Mouse (Mus musculus): Measurements from ENCODE around the gene Olfr194. TPM values are rescaled to one million over a fixed set of nuclear protein-coding genes. Genes with fewer than 3 reads are reported as not detected.
"Not testable (repeated sequence)": the region's sequence is repeated elsewhere in the genome, so short reads cannot be mapped to it uniquely, and the experiment has no call there.

The Olfr194 gene
- not detected in 2 replicates for polyA plus RNA-seq (2016; fragmentation: Nextera tagmentation; extraction: Ambion mirVana)

DNA sequence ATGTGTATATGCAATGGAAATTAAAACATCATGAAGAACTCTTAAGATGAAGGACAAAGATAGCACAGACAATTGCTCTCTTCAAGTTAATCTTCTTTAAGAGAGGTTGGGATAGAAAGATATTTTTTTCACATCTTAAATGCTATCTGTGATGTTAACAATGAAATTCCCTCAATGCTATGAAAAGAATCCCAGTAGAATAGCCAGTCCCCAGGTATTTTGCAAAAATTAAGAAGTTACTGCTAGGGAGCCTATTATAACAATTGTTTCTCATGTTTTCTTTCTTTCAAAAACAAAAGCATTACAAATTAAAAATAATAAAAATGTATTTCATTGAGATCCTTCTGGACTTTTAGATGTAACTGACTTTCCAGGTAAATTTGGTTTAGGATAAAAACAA, at the start of gene Olfr194:
Gene Olfr194 (minus strand): TSS at position 101 of the 400 bp plus-strand sequence.
- Histone ChIP-seq H3K4me3 (no peak within 1 kb of the TSS), H3K4me1 (no peaks in the 10 kb centered on the region), H3K9me3 (replicated peaks) (no peaks in the 10 kb centered on the region), H3K27me3 (ENCODE audit: low read depth, poor library complexity, severe bottlenecking) (no peaks in the 10 kb centered on the region), H3K36me3 (no peaks in the 10 kb centered on the region), H3K27ac (no peak within 1 kb of the TSS)
- no peak for DNase-seq (ENCODE audit: low spot score)

DNA sequence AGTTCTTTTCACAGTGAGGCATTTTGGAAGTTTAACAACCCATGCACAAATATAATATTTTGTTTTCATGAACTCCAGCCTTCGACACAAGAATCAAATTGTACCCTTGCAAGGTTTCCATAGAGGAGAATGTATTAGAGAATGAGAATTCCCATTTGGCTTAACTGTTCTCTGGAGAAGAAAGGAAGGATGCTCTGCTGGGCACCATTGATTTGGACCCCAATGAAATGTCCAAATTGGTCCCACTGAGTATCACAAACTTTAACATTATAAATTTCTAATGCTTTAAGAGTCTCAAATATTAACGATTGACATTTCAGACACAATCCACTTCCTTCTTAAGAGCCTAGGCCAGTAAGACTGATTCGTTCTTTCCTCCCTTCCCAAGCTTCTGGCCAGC, 49.5 kb upstream of the Olfr194 start, which contains the start of gene Olfr196:
Gene Olfr196 (minus strand): TSS at position 101 of the 400 bp plus-strand sequence.
- DNase-seq (ENCODE audit: low spot score): no peak
- no peaks in the 10 kb centered on the region for H3K9me3 ChIP-seq (replicated peaks)
- no peaks in the 10 kb centered on the region for H3K36me3 ChIP-seq
- WGBS: 81% methylated on average over 3 of the region's 3 CpGs
- no peaks in the 10 kb centered on the region for H3K4me1 ChIP-seq
- H3K27ac ChIP-seq: no peak within 1 kb of the TSS
- H3K27me3 ChIP-seq (ENCODE audit: low read depth, poor library complexity, severe bottlenecking): no peaks in the 10 kb centered on the region
- H3K4me3 ChIP-seq: no peak within 1 kb of the TSS

- WGBS: 91% methylated on average over 2 of the region's 2 CpGs
These were observed 31.1 kb upstream of the Olfr194 start for GRCm38 (mm10) chr16:59151996-59152395.

GRCm38 (mm10) chr16:59146746-59147145, 25.9 kb upstream of the Olfr194 start, which contains the start of gene Olfr195:
TSS of gene Olfr195 (plus strand) at chr16:59147046.
- DNase-seq (ENCODE audit: low spot score): no peak
- 83% methylated on average over 1 of the region's 1 CpGs for WGBS

More at GRCm38 (mm10) chr16:59151996-59152395, 31.1 kb upstream of the Olfr194 start:
- Histone ChIP-seq H3K4me1 (no peaks in the 10 kb centered on the region), H3K27ac (no peak overlapping the region), H3K4me3 (no peak overlapping the region), H3K36me3 (no peaks in the 10 kb centered on the region), H3K9me3 (replicated peaks) (no peaks in the 10 kb centered on the region), H3K27me3 (ENCODE audit: low read depth, poor library complexity, severe bottlenecking) (no peaks in the 10 kb centered on the region)
- no peak for DNase-seq (ENCODE audit: low spot score)

GRCm38 (mm10) chr16:59141105-59141504, 20.2 kb upstream of the Olfr194 start:
- Histone ChIP-seq H3K9me3 (replicated peaks) (no peaks in the 10 kb centered on the region), H3K36me3 (no peaks in the 10 kb centered on the region), H3K4me3 (no peak overlapping the region), H3K27ac (no peak overlapping the region), H3K27me3 (ENCODE audit: low read depth, poor library complexity, severe bottlenecking) (no peaks in the 10 kb centered on the region), H3K4me1 (no peaks in the 10 kb centered on the region)
- no peak for DNase-seq (ENCODE audit: low spot score)

More at GRCm38 (mm10) chr16:59146746-59147145, 25.9 kb upstream of the Olfr194 start, which contains the start of gene Olfr195:
- H3K4me3 ChIP-seq: no peak within 1 kb of the TSS
- H3K9me3 ChIP-seq (replicated peaks): no peaks in the 10 kb centered on the region
- H3K36me3 ChIP-seq: no peaks in the 10 kb centered on the region
- no peaks in the 10 kb centered on the region for H3K4me1 ChIP-seq
- no peak within 1 kb of the TSS for H3K27ac ChIP-seq
- H3K27me3 ChIP-seq (ENCODE audit: low read depth, poor library complexity, severe bottlenecking): no peaks in the 10 kb centered on the region

DNA sequence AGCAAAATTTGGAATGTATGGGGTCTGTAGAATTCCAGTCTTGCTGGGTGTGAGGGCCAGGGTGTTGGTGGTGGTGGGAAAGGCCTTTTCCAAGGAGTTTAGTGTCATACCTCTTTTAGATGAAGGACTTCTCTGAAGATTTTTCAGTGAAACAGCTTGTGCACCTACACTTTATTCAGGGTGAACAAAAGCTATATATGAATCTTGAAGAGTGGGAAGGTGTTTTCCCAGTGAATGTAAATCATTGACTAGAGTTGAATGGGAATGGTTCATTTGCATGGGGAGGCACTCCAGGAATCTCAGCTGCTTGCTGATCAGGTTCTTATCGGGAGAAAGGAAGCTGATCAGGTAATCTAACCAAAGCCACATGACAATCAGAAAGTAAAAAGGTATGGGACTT, 9.9 kb upstream of the Olfr194 start:
- WGBS: 91% methylated on average over 1 of the region's 1 CpGs
- Histone ChIP-seq H3K27ac (no peak overlapping the region), H3K27me3 (ENCODE audit: low read depth, poor library complexity, severe bottlenecking) (no peaks in the 10 kb centered on the region), H3K4me1 (no peaks in the 10 kb centered on the region), H3K36me3 (no peaks in the 10 kb centered on the region), H3K4me3 (no peak overlapping the region), H3K9me3 (replicated peaks) (no peaks in the 10 kb centered on the region)
- DNase-seq (ENCODE audit: low spot score): no peak

GRCm38 (mm10) chr16:59111781-59112180, 9.1 kb downstream of the Olfr194 start, which contains the start of gene Olfr193:
TSS of gene Olfr193 (minus strand) at chr16:59111881.
- H3K4me1 ChIP-seq: no peaks in the 10 kb centered on the region
- no peaks in the 10 kb centered on the region for H3K36me3 ChIP-seq
- H3K4me3 ChIP-seq: no peak within 1 kb of the TSS
- H3K9me3 ChIP-seq (replicated peaks): no peaks in the 10 kb centered on the region
- no peak for DNase-seq (ENCODE audit: low spot score)
- no peaks in the 10 kb centered on the region for H3K27me3 ChIP-seq (ENCODE audit: low read depth, poor library complexity, severe bottlenecking)
- no peak within 1 kb of the TSS for H3K27ac ChIP-seq
- WGBS: 82% methylated on average over 1 of the region's 1 CpGs

DNA sequence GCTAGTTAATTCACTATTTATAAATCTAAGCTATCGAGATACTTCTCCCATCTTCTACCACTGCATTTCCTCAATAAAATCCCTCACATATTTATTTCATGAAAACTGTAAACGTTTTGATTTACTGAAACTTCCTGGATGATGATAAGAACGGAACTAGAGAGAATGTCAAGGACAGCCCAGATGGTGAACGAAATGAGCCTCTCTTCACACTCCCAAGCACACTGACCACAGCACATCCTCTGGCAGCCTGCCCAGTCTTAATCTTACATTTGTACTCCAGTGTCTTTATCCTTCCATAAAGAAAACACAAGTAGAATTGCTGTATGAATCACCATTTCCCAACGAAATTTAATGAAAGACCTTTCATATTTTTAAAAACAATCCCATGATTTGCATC, 12.3 kb downstream of the Olfr194 start:
- H3K27ac ChIP-seq; DNase-seq (ENCODE audit: low spot score); H3K27me3 ChIP-seq (ENCODE audit: low read depth, poor library complexity, severe bottlenecking); H3K36me3 ChIP-seq; H3K4me3 ChIP-seq; H3K9me3 ChIP-seq (replicated peaks); H3K4me1 ChIP-seq: not testable (repeated sequence)
- 73% methylated on average over 5 of the region's 5 CpGs for WGBS

DNA sequence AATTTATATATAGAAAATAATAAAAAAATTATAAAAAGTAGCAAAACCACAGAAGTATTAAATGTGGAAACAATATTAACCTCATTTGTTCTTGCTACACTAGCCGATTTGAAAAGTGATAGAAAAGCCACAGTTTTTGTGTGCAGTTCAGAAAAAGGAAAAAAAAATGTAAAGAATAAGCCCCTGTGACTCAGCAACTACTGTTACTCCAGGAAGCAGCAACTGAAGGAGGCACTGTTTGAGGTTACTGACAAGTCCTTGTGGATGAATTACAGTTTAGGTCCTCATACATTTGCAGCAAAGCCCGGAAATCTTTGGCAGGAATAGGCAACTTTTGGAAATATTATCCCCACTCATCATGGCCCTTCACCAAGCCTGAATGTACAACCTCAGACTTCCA, 15.6 kb downstream of the Olfr194 start:
- no peaks in the 10 kb centered on the region for H3K9me3 ChIP-seq (replicated peaks)

DNA sequence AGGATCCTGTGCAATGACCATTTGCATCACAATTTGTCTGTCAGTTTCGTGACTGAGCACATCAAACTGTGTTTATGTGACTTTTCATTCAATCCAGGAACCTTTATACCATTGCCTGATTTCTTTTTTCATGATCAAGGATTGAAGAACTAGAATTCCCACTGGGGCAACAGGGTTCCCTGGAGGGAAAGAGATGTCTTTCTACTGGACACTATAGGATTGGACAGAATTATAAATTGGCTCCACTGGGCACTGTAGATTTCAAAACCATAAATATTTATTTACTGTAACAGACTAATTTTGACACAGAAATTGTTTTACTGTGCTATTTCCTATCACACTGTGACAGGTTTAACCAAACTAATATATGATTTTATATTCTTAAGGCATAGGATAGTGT, 31.1 kb downstream of the Olfr194 start, which contains the start of gene Olfr191:
Gene Olfr191 (minus strand): TSS at position 101 of the 400 bp plus-strand sequence.
- H3K27ac ChIP-seq; DNase-seq (ENCODE audit: low spot score); H3K4me3 ChIP-seq; H3K9me3 ChIP-seq (replicated peaks); H3K4me1 ChIP-seq; H3K36me3 ChIP-seq; H3K27me3 ChIP-seq (ENCODE audit: low read depth, poor library complexity, severe bottlenecking): not testable (repeated sequence)
- WGBS: 72% methylated on average over 1 of the region's 1 CpGs

More for the DNA sequence above, 15.6 kb downstream of the Olfr194 start:
- Histone ChIP-seq H3K4me1 (no peaks in the 10 kb centered on the region), H3K36me3 (no peaks in the 10 kb centered on the region), H3K4me3 (no peak overlapping the region), H3K27ac (no peak overlapping the region), H3K27me3 (ENCODE audit: low read depth, poor library complexity, severe bottlenecking) (no peaks in the 10 kb centered on the region)
- WGBS: 87% methylated on average over 2 of the region's 2 CpGs
- no peak for DNase-seq (ENCODE audit: low spot score)

DNA sequence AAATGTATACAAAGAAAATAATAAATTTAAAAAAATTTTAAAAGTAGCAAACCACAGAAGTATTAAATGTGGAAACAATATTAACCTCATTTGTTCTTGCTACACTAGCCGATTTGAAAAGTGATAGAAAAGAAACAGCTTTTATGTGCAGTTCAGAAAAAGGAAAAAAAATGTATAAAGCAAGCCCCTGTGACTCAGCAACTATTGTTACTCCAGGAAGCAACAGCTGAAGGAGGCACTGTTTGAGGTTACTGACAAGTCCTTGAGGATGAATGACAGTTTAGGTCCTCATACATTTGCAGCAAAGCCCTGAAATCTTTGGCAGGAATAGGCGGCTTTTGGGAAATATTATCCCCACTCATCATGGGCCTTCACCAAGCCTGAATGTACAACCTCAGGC, 39.8 kb downstream of the Olfr194 start:
- H3K4me1 ChIP-seq; H3K9me3 ChIP-seq (replicated peaks); DNase-seq (ENCODE audit: low spot score); H3K4me3 ChIP-seq; H3K36me3 ChIP-seq; H3K27ac ChIP-seq; H3K27me3 ChIP-seq (ENCODE audit: low read depth, poor library complexity, severe bottlenecking): not testable (repeated sequence)
- WGBS: 93% methylated on average over 2 of the region's 2 CpGs

DNA sequence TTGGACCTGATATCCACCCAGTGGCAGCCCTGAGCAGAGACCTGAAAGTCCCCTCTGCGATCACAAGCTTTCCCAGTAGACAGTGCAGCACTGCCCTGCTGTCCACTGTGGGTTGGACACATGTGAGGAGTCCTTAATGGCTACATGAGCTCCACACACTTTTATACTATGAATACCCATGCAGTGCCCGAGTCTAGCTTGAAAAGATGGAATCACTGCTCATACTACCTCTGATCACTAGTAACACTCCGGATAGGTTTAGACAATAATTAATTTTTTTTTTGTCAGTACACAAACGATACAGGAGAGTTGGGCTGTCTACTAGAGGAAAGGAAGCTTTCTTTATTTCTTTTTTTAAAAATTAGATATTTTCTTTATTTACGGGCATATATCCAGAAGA, 43.0 kb downstream of the Olfr194 start, which contains the start of gene Olfr190:
Gene Olfr190 (minus strand): TSS at position 101 of the 400 bp plus-strand sequence.
- no peaks in the 10 kb centered on the region for H3K36me3 ChIP-seq
- no peak for DNase-seq (ENCODE audit: low spot score)
- no peak within 1 kb of the TSS for H3K27ac ChIP-seq
- no peaks in the 10 kb centered on the region for H3K9me3 ChIP-seq (replicated peaks)
- H3K4me3 ChIP-seq: no peak within 1 kb of the TSS
- whole genome bisulfite sequencing: 92% methylated on average over 5 of the region's 5 CpGs
- no peaks in the 10 kb centered on the region for H3K4me1 ChIP-seq
- no peaks in the 10 kb centered on the region for H3K27me3 ChIP-seq (ENCODE audit: low read depth, poor library complexity, severe bottlenecking)

DNA sequence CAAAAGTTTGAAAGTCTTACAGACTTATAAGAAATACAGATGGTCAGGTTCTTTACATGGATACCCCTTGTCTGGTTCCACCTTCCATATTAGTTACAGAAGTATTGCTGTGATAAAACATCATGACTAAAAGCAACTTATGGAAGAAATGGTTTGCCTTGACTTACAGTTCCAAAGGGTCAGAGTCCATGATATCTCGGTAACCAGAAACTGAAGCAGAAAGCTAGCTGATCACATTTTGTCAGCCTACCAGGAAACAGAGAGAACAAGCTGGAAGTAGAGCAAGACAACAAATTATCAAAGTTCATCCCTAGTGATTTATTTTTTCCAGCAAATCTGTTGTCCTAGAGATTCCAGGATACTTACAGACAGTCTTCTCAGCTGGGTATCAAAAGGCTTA, 47.3 kb downstream of the Olfr194 start:
- Histone ChIP-seq H3K4me3 (no peak overlapping the region), H3K27ac (no peak overlapping the region), H3K36me3 (no peaks in the 10 kb centered on the region), H3K27me3 (ENCODE audit: low read depth, poor library complexity, severe bottlenecking) (no peaks in the 10 kb centered on the region), H3K9me3 (replicated peaks) (no peaks in the 10 kb centered on the region), H3K4me1 (no peaks in the 10 kb centered on the region)
- no peak for DNase-seq (ENCODE audit: low spot score)
- 91% methylated on average over 1 of the region's 1 CpGs for WGBS

DNA sequence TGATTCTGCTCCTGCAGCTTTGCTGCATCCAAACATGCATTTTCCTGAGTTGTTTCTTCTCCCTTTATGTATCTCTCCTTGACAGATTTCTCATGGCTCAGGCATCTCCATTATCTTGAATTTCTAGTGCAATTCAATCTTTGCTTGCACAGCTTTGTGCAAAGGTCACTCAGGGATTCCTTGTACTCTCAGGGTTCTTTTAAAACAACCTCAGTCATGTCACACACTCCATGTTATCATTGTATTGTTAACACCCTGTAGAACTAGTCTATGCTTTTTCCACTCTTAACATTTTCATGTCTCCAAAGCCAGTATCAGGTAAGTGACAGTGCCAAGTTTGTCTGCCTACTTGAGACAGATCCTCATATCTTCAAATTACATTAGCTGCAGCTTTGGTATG, 49.1 kb downstream of the Olfr194 start:
- no peak for DNase-seq (ENCODE audit: low spot score)
- H3K27ac ChIP-seq: no peak overlapping the region
- no peaks in the 10 kb centered on the region for H3K27me3 ChIP-seq (ENCODE audit: low read depth, poor library complexity, severe bottlenecking)
- H3K9me3 ChIP-seq (replicated peaks): no peaks in the 10 kb centered on the region
- H3K4me1 ChIP-seq: no peaks in the 10 kb centered on the region
- H3K36me3 ChIP-seq: no peaks in the 10 kb centered on the region
- no peak overlapping the region for H3K4me3 ChIP-seq
